Comparison of ENCODE assay signal across 11 mouse cellular contexts in genomic region chr2:58458820-58459371, GRCm38 (mm10). TPM values are rescaled to one million over a fixed set of nuclear protein-coding genes. Genes with fewer than 3 reads are reported as not detected.
DNase-seq lines count a peak whose midpoint lies in the region; TF ChIP-seq lines count a peak whose summit lies in the region.
"Had no signal": no experiment of that assay in that cellular context is flagged by ENCODE, and none has a peak within 500 bp of the region (broad histone marks: within the 10 kb centered on the region; RNA-seq: fewer than 3 reads in every experiment).

No protein-coding gene starts in this region.

- no peak overlapping the region for H3K4me3 ChIP-seq in gastrocnemius, adult 2 months
- H3K4me3 ChIP-seq: heart, embryonic 13.5 days; stomach, embryonic 15.5 days had no signal

- intact Hi-C loops in gastrocnemius, adult 2 months (cut with DNase I), result loop anchor here (5.0 kb wide), 1 partner anchor 402 kb away; no protein-coding TSS in a partner anchor

- TF ChIP-seq CTCF in gastrocnemius, adult 2 months (IDR thresholded peaks at IDR 0.05), result peak; percentile 55
- TF ChIP-seq CTCF in brain, embryonic 14.5 days (IDR thresholded peaks at IDR 0.05; ENCODE audit: borderline replicate concordance, extremely low read depth, insufficient read depth, insufficient read length), result peak; percentile 51; the same call in 1 of the 2 replicates

- no peak for DNase-seq in gastrocnemius, adult 2 months
- no peak for DNase-seq in gastrocnemius, postnatal 25 days
- peak; percentile 40 for DNase-seq in ovary, postnatal 36 days (ENCODE audit: low spot score)
- no peak for DNase-seq in ovary, adult 18-20 months (ENCODE audit: low spot score)
- no peak for DNase-seq in brain, embryonic 14.5 days (ENCODE audit: low read depth)
- DNase-seq in kidney, postnatal 4 days, result peak; percentile 54 to 58
- peak; percentile 66 to 77 for DNase-seq in right cerebral cortex, adult 2 months (ENCODE audit: low spot score in 2 of 2)
- DNase-seq in ovary, postnatal 10 days (ENCODE audit: low spot score), result no peak

- TF ChIP-seq POLR2A in brain, embryonic 14.5 days (IDR thresholded peaks at IDR 0.05; ENCODE audit: borderline replicate concordance, extremely low read depth, insufficient read depth, insufficient read length, poor library complexity, severe bottlenecking), result no peak

- no peak overlapping the region for H3K27ac ChIP-seq in gastrocnemius, adult 2 months
- H3K27ac ChIP-seq: heart, embryonic 13.5 days; stomach, embryonic 15.5 days had no signal

RNA-seq across cellular contexts. Expression of gene Gm17409, which starts 11.0 kb away (rescaled TPM):
- total RNA-seq in gastrocnemius, adult 2 months (2021), result not detected
- not detected for total RNA-seq in gastrocnemius, postnatal 25 days (2021)
- polyA plus RNA-seq in brain, embryonic 14.5 days (2012; rRNA removed), result not detected in 2 replicates
- polyA plus RNA-seq: lung, embryonic 16.5 days; stomach, embryonic 15.5 days had no signal

Comparison
In these comparisons a context has a peak if more than half of its experiments do, and no peak if none do; other contexts are left out.
1. DNase-seq: peak in ovary, postnatal 36 days (single experiment), kidney, postnatal 4 days (2 of 2) and right cerebral cortex, adult 2 months (2 of 2); none in gastrocnemius, adult 2 months (single experiment), gastrocnemius, postnatal 25 days (single experiment), ovary, adult 18-20 months (single experiment), brain, embryonic 14.5 days (single experiment) and ovary, postnatal 10 days (single experiment).